Mouse (Mus musculus): ENCODE data around the gene Rps28.

DNA sequence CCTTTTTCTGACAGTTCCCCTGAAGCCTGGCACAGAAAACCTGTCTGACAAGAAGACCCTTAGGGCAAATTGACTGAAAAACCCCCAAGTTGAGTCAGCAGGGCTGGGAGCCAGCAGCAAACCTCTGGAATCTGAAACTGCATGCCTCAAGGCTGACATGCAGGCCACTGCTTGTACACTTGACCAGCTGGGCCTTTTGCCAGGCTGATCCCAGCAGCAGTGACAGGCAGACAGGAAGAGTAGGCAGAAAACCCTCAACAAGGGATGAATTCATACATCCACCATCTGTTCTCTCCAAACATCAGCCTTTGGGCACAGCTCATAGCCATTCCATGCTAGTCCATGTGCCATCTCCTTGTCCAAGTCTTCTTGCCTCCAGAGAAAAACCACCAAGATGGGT is 41.0 kb downstream of the Rps28 start:
- no peak for TF ChIP-seq EP300 (IDR thresholded peaks at IDR 0.05; ENCODE audit: low read length)
- no peak for TF ChIP-seq CTCF (conservative IDR thresholded peaks at IDR 0.05 in 1 of 2, IDR thresholded peaks at IDR 0.05 in 1 of 2; ENCODE audit: low read depth in 2 of 2, low read length in 2 of 2)

All from CH12.LX (cell line).